Mouse (Mus musculus) embryonic fibroblast, embryonic 13.5 days (primary cell): ENCODE results near the gene Evi5l. TPM values are rescaled to one million over a fixed set of nuclear protein-coding genes. Genes with fewer than 3 reads are reported as not detected.

Experiments used
- H3K27ac ChIP-seq: 2 replicates; pipeline ENCODE4 v1.5.1; 2012; ENCODE audit warnings: low read length, control low read depth, inconsistent platforms; ENCODE audit not compliant: insufficient read depth
- H3K4me1 ChIP-seq: 2 replicates; pipeline ENCODE4 v1.6.1; 2011; ENCODE audit warnings: low read length; ENCODE audit not compliant: control insufficient read depth, insufficient read depth
- H3K4me3 ChIP-seq: 2 replicates; pipeline ENCODE4 v1.5.1; 2011; ENCODE audit warnings: mild to moderate bottlenecking, control low read depth, low read length; ENCODE audit not compliant: insufficient read depth
- CTCF ChIP-seq: IDR thresholded peaks from 2 replicates; pipeline ENCODE4 v1.5.1; 2011; ENCODE audit warnings: mild to moderate bottlenecking, control low read depth, low read length, moderate library complexity, borderline replicate concordance; ENCODE audit not compliant: insufficient read depth
- POLR2A ChIP-seq: IDR thresholded peaks from 2 replicates; pipeline ENCODE4 v1.6.1; 2011; ENCODE audit warnings: low read depth, mild to moderate bottlenecking, control low read depth, low read length, moderate library complexity
- polyA plus RNA-seq: library from polyadenylated mRNA; stranded (reverse); fragments of >200 nt; gene quantifications from 2 replicates; pipeline ENCODE4 v1.2.4, GENCODE M21; 2011; ENCODE audit warnings: low read depth; ENCODE audit not compliant: missing spikeins, insufficient read length

Evi5l gene
- polyA plus RNA-seq, result 15.4 and 30.3 TPM in 2 replicates

- peak within 1 kb of the TSS; percentile 56 for H3K4me3 ChIP-seq
- TF ChIP-seq CTCF (no peak), POLR2A (peak; percentile 84)
- no peaks in the 10 kb centered on the region for H3K4me1 ChIP-seq
- no peak within 1 kb of the TSS; the same call in 1 of the 2 replicates for H3K27ac ChIP-seq
Measured at GRCm38 (mm10) chr8:4165852-4166751, at the start of gene Evi5l. Gene Evi5l (plus strand): TSS chr8:4166567.

- no peaks in the 10 kb centered on the region for H3K4me1 ChIP-seq
- TF ChIP-seq CTCF (no peak), POLR2A (no peak)
Measured at GRCm38 (mm10) chr8:4133798-4134197, 32.6 kb upstream of the Evi5l start, which contains the start of gene Cd209g. Gene Cd209g (plus strand): TSS chr8:4134098.

GRCm38 (mm10) chr8:4139660-4140646, 26.4 kb upstream of the Evi5l start:
- peak; percentile 85 for TF ChIP-seq CTCF
- TF ChIP-seq POLR2A, result no peak
- no peak overlapping the region for H3K4me3 ChIP-seq
- H3K27ac ChIP-seq, result no peak overlapping the region
- no peaks in the 10 kb centered on the region for H3K4me1 ChIP-seq

More at GRCm38 (mm10) chr8:4133798-4134197, 32.6 kb upstream of the Evi5l start, which contains the start of gene Cd209g:
- no peak within 1 kb of the TSS for H3K27ac ChIP-seq
- no peak within 1 kb of the TSS for H3K4me3 ChIP-seq

- Histone ChIP-seq H3K4me3 (no peak overlapping the region), H3K27ac (no peak overlapping the region), H3K4me1 (no peaks in the 10 kb centered on the region)
- TF ChIP-seq POLR2A (no peak), CTCF (no peak)
Measured at GRCm38 (mm10) chr8:4141721-4142120, 24.6 kb upstream of the Evi5l start.

GRCm38 (mm10) chr8:4147272-4147671, 19.1 kb upstream of the Evi5l start:
- Histone ChIP-seq H3K4me1 (no peaks in the 10 kb centered on the region), H3K27ac (no peak overlapping the region), H3K4me3 (no peak overlapping the region)
- TF ChIP-seq POLR2A, result no peak
- no peak for TF ChIP-seq CTCF

- H3K27ac ChIP-seq, result no peak overlapping the region
- no peaks in the 10 kb centered on the region for H3K4me1 ChIP-seq
- no peak overlapping the region for H3K4me3 ChIP-seq
- TF ChIP-seq POLR2A (no peak), CTCF (no peak)
Measured at GRCm38 (mm10) chr8:4154878-4155277, 11.5 kb upstream of the Evi5l start.

- Histone ChIP-seq H3K4me3 (no peak overlapping the region), H3K4me1 (no peaks in the 10 kb centered on the region), H3K27ac (no peak overlapping the region)
- TF ChIP-seq CTCF (no peak), POLR2A (no peak)
Measured at GRCm38 (mm10) chr8:4162786-4163185, 3.6 kb upstream of the Evi5l start.

- Histone ChIP-seq H3K27ac (no peak overlapping the region; the same call in 1 of the 2 replicates), H3K4me1 (no peaks in the 10 kb centered on the region), H3K4me3 (peak overlapping the region; percentile 38)
- TF ChIP-seq CTCF (no peak), POLR2A (no peak; the same call in 1 of the 2 replicates)
Measured at GRCm38 (mm10) chr8:4165176-4165851, 1.1 kb upstream of the Evi5l start.
